Mouse (Mus musculus) intestine, embryonic 15.5 days (tissue): ENCODE results near the gene Itgb5. TPM values are rescaled to one million over a fixed set of nuclear protein-coding genes. Genes with fewer than 3 reads are reported as not detected.

Experiments used
- ATAC-seq: fragments of 200-750 bp; cut with Nextera tagmentation; 2 replicates; pipeline ENCODE4 v1.8.0; 2017; ENCODE audit warnings: moderate TSS enrichment, moderate library complexity
- H3K27ac ChIP-seq: fragments of 300-500 bp; sonication (generic); 2 replicates; pipeline ENCODE4 v1.5.1; 2015; ENCODE audit warnings: mild to moderate bottlenecking, inconsistent platforms
- H3K27me3 ChIP-seq: fragments of 300-500 bp; sonication (generic); replicated peaks from 2 replicates; pipeline ENCODE4 v1.6.1; 2015; ENCODE audit warnings: inconsistent platforms
- H3K36me3 ChIP-seq: fragments of 300-500 bp; sonication (generic); 2 replicates; pipeline ENCODE4 v1.6.1; 2015; ENCODE audit warnings: inconsistent platforms
- H3K4me1 ChIP-seq: fragments of 300-500 bp; sonication (generic); replicated peaks from 2 replicates; pipeline ENCODE4 v1.6.1; 2015; ENCODE audit warnings: inconsistent platforms
- H3K4me2 ChIP-seq: fragments of 300-500 bp; sonication (generic); replicated peaks from 2 replicates; pipeline ENCODE4 v1.6.1; 2015; ENCODE audit warnings: mild to moderate bottlenecking, inconsistent platforms
- H3K4me3 ChIP-seq: fragments of 300-500 bp; sonication (generic); replicated peaks from 2 replicates; pipeline ENCODE4 v1.5.1; 2015; ENCODE audit warnings: inconsistent platforms
- H3K9ac ChIP-seq: fragments of 300-500 bp; sonication (generic); 2 replicates; pipeline ENCODE4 v1.6.1; 2015; ENCODE audit warnings: inconsistent platforms
- H3K9me3 ChIP-seq: fragments of 300-500 bp; sonication (generic); 2 replicates; pipeline ENCODE4 v1.6.1; 2016; ENCODE audit warnings: inconsistent platforms
- WGBS: fragments of 180-500 bp; shearing (Covaris S2); methylation state at CpG from one replicate; pipeline ENCODE4 v1.1.7; 2015; 5-methylcytosine and 5-hydroxymethylcytosine counted together
- polyA plus RNA-seq: library from polyadenylated mRNA; unstranded; fragments of >200 nt; fragmentation: Nextera tagmentation; extraction: Ambion mirVana; gene quantifications from 2 replicates; pipeline ENCODE4 v1.2.1, GENCODE M21; 2015

Itgb5 gene
- polyA plus RNA-seq, 1 experiment from 2014 or later = 36.1 TPM

DNA sequence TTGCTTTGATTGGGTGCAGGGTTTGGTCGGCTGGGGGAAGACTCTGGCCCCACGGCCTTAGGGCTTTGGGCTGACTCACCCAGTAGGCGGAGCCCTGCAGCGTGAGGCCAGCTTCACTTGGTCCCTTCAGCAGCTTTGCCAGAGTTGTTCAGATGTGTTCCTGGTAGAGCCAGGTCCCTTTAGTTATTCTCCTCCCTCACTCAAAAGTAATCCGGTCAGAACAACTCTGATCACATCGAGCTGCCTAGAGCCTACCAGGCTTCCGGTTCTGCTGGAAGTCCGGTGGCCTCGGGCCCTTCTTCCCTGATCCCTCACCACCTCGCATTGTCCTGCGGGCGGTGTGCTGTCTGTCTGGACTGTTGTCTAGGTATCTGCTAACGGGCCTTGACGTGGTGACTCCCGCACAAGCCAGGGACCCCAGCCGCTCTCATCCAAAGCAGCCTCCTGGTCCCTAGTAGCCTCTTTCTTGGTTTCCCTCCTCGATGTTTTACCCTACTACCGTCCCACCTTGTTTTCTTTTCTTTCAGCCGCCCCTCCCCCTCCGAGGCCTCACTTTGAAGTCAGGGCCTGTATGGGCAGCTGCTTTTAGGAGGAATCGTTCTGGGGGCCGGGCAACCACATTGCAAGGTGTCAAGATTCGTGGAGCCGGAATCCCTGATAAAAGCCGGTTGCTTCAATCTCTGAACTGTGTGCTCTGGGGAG, 4.5 kb downstream of the Itgb5 start:
- peak overlapping the region; percentile 24 for H3K4me3 ChIP-seq
- peak; percentile 54; the same call in 1 of the 2 replicates for ATAC-seq
- peak overlapping the region; percentile 11; the same call in 1 of the 2 replicates for H3K27ac ChIP-seq
- H3K36me3 ChIP-seq = no peaks in the 10 kb centered on the region
- 6% methylated on average over 25 of the region's 25 CpGs for WGBS
- H3K9me3 ChIP-seq = no peaks in the 10 kb centered on the region
- peaks cover 33% of the 10 kb centered on the region for H3K4me1 ChIP-seq
- peak overlapping the region; percentile 73 for H3K4me2 ChIP-seq
- peak overlapping the region; percentile 44 for H3K9ac ChIP-seq
- no peaks in the 10 kb centered on the region for H3K27me3 ChIP-seq

DNA sequence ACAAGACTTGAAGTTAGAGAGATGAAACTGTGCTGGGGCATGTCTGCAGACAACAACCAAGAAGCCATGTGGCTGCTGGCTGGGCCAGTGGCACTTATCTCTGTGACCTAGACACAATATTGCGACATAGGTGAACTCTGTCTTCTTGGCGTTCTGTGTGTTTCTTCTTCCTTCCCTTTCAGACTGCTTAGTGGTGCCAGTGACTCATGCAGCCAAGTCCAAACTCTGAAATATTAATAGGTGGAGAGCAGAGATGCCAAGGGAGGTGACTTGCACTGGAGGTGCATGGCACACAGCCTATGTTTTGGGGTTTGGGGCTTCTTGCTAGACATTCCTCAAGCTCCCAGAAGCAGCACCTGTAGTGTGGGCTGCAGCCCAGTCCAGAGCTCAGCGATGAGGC, 7.2 kb downstream of the Itgb5 start:
- ATAC-seq = peak; percentile 73
- H3K4me1 ChIP-seq = peaks cover 24% of the 10 kb centered on the region
- no peak overlapping the region for H3K4me3 ChIP-seq
- no peaks in the 10 kb centered on the region for H3K36me3 ChIP-seq
- H3K9me3 ChIP-seq = no peaks in the 10 kb centered on the region
- no peaks in the 10 kb centered on the region for H3K27me3 ChIP-seq
- peak overlapping the region; percentile 4; the same call in 1 of the 2 replicates for H3K27ac ChIP-seq
- WGBS = 62% methylated on average over 3 of the region's 3 CpGs
- H3K9ac ChIP-seq = no peak overlapping the region
- no peak overlapping the region for H3K4me2 ChIP-seq

DNA sequence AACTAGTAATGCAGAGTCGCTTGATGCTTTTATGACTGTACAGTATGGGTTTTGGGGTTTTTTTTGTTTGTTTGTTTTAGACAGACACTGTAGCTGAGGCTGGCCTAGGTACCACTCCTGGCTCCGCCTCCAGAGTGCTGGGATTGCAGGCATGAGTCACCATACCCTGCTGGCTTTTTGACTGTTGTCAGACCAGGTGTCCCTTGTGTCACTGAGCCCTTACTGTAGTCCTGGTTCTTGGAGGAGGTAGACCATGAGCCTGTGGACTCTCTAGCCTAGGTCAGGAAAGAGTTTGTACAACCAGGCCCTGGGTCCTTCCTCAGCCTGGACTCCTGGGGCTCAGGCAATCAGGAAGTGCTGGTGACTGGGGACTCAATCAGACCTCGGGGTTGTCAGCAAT, 7.7 kb downstream of the Itgb5 start:
- Histone ChIP-seq H3K27ac (peak overlapping the region; percentile 4; the same call in 1 of the 2 replicates), H3K4me2 (no peak overlapping the region), H3K9me3 (no peaks in the 10 kb centered on the region), H3K4me1 (peaks cover 22% of the 10 kb centered on the region), H3K27me3 (no peaks in the 10 kb centered on the region), H3K9ac (no peak overlapping the region), H3K4me3 (no peak overlapping the region), H3K36me3 (no peaks in the 10 kb centered on the region)
- peak; percentile 52 for ATAC-seq
- WGBS = 61% methylated on average over 3 of the region's 3 CpGs

DNA sequence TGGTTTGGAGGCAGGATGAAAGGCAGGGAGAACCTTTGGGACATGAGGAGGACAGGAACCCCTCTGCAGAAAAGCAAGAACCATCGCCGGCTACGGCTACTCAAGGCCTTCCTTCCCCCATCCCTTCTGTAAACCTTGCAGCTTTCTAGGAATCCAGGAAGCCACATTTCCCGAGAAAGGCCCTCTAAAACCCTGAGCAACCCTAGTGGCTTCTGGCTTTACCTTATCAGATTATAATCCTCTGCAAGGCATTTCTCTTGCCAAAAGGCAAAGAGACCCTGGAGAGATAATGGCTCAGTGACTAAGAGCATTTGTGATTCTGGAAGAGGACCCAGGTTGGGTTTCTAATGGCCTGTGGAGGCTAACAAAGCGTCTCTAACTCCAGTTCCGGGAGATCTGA, 11.2 kb downstream of the Itgb5 start:
- Histone ChIP-seq H3K4me3 (no peak overlapping the region), H3K27me3 (no peaks in the 10 kb centered on the region), H3K4me1 (peaks cover 2% of the 10 kb centered on the region; the same call in 1 of the 2 replicates), H3K27ac (no peak overlapping the region), H3K9ac (no peak overlapping the region), H3K36me3 (no peaks in the 10 kb centered on the region), H3K4me2 (no peak overlapping the region), H3K9me3 (no peaks in the 10 kb centered on the region)
- WGBS = 51% methylated on average over 6 of the region's 6 CpGs
- no peak for ATAC-seq

GRCm38 (mm10) chr16:33842081-33842880, 12.8 kb downstream of the Itgb5 start:
- Histone ChIP-seq H3K27me3 (no peaks in the 10 kb centered on the region), H3K27ac (no peak overlapping the region), H3K4me1 (peaks cover 2% of the 10 kb centered on the region; the same call in 1 of the 2 replicates), H3K4me2 (no peak overlapping the region), H3K36me3 (0 out of 2 replicates have a peak, but pooled peaks cover 2% of the 10 kb centered on the region), H3K9ac (no peak overlapping the region), H3K4me3 (no peak overlapping the region), H3K9me3 (no peaks in the 10 kb centered on the region)
- 78% methylated on average over 12 of the region's 12 CpGs for WGBS
- ATAC-seq = no peak

- no peak overlapping the region for H3K9ac ChIP-seq
- H3K27me3 ChIP-seq = no peaks in the 10 kb centered on the region
- H3K4me2 ChIP-seq = no peak overlapping the region
- no peaks in the 10 kb centered on the region; the same call in 1 of the 2 replicates for H3K4me1 ChIP-seq
- H3K9me3 ChIP-seq = no peaks in the 10 kb centered on the region
- 0 out of 2 replicates have a peak, but pooled peaks cover 2% of the 10 kb centered on the region for H3K36me3 ChIP-seq
- WGBS = 71% methylated on average over 4 of the region's 4 CpGs
- ATAC-seq = no peak
- no peak overlapping the region for H3K27ac ChIP-seq
- no peak overlapping the region for H3K4me3 ChIP-seq
Measured at GRCm38 (mm10) chr16:33844150-33844611, 14.7 kb downstream of the Itgb5 start.

DNA sequence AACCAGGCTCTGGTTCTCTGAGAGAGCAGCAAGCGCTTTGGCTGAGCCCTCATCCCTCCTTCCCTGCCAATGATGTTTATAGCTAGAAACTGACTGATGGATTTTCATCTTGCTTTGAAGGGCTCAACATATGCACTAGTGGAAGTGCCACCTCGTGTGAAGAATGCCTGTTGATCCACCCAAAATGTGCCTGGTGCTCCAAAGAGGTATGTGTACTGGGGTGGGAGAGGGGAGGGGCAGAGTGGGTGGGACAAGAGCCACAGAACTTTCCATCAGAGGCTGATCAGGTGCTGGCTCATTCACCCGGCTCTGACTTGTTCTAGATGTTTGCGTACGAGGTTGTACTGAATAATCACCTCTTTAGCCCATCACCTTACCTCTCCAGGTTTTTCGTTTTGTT, 15.4 kb downstream of the Itgb5 start:
- Histone ChIP-seq H3K4me3 (no peak overlapping the region), H3K27ac (no peak overlapping the region), H3K4me1 (no peaks in the 10 kb centered on the region; the same call in 1 of the 2 replicates), H3K9me3 (no peaks in the 10 kb centered on the region), H3K4me2 (no peak overlapping the region), H3K36me3 (0 out of 2 replicates have a peak, but pooled peaks cover 2% of the 10 kb centered on the region), H3K9ac (no peak overlapping the region), H3K27me3 (no peaks in the 10 kb centered on the region)
- no peak for ATAC-seq
- 82% methylated on average over 6 of the region's 6 CpGs for WGBS

GRCm38 (mm10) chr16:33853271-33853670, 23.8 kb downstream of the Itgb5 start:
- peaks cover 3% of the 10 kb centered on the region; the same call in 1 of the 2 replicates for H3K36me3 ChIP-seq
- no peaks in the 10 kb centered on the region for H3K9me3 ChIP-seq
- no peaks in the 10 kb centered on the region for H3K4me1 ChIP-seq
- no peak overlapping the region for H3K27ac ChIP-seq
- ATAC-seq = no peak
- H3K27me3 ChIP-seq = no peaks in the 10 kb centered on the region
- no peak overlapping the region for H3K4me2 ChIP-seq
- no peak overlapping the region for H3K4me3 ChIP-seq
- no peak overlapping the region for H3K9ac ChIP-seq

- Histone ChIP-seq H3K27ac (no peak overlapping the region), H3K36me3 (no peaks in the 10 kb centered on the region), H3K9me3 (no peaks in the 10 kb centered on the region), H3K9ac (no peak overlapping the region), H3K4me1 (no peaks in the 10 kb centered on the region), H3K4me3 (no peak overlapping the region), H3K4me2 (no peak overlapping the region), H3K27me3 (no peaks in the 10 kb centered on the region)
- WGBS = 80% methylated on average over 2 of the region's 2 CpGs
- no peak for ATAC-seq
Measured at GRCm38 (mm10) chr16:33858766-33859165, 29.3 kb downstream of the Itgb5 start.

- 78% methylated on average over 5 of the region's 5 CpGs for WGBS
- no peak overlapping the region for H3K4me3 ChIP-seq
- H3K27me3 ChIP-seq = no peaks in the 10 kb centered on the region
- ATAC-seq = no peak
- H3K27ac ChIP-seq = no peak overlapping the region
- no peaks in the 10 kb centered on the region for H3K9me3 ChIP-seq
- no peak overlapping the region for H3K9ac ChIP-seq
- H3K36me3 ChIP-seq = no peaks in the 10 kb centered on the region
- no peak overlapping the region for H3K4me2 ChIP-seq
- no peaks in the 10 kb centered on the region for H3K4me1 ChIP-seq
Measured at GRCm38 (mm10) chr16:33859380-33859779, 29.9 kb downstream of the Itgb5 start.

GRCm38 (mm10) chr16:33859988-33860700, 30.7 kb downstream of the Itgb5 start:
- 49% methylated on average over 14 of the region's 14 CpGs for whole genome bisulfite sequencing
- ATAC-seq = no peak
- Histone ChIP-seq H3K36me3 (no peaks in the 10 kb centered on the region), H3K4me1 (no peaks in the 10 kb centered on the region), H3K4me3 (no peak overlapping the region), H3K27me3 (no peaks in the 10 kb centered on the region), H3K4me2 (peak overlapping the region; percentile 25; the same call in 1 of the 2 replicates), H3K27ac (no peak overlapping the region), H3K9ac (no peak overlapping the region), H3K9me3 (no peaks in the 10 kb centered on the region)

GRCm38 (mm10) chr16:33862406-33862805, 32.9 kb downstream of the Itgb5 start:
- Histone ChIP-seq H3K36me3 (no peaks in the 10 kb centered on the region), H3K9me3 (no peaks in the 10 kb centered on the region), H3K4me3 (no peak overlapping the region), H3K4me1 (no peaks in the 10 kb centered on the region), H3K27me3 (no peaks in the 10 kb centered on the region), H3K4me2 (no peak overlapping the region), H3K9ac (no peak overlapping the region), H3K27ac (no peak overlapping the region)
- WGBS = 85% methylated on average over 4 of the region's 4 CpGs
- ATAC-seq = no peak
